ENCODE assay signal across 18 mouse cellular contexts in the genomic region with DNA sequence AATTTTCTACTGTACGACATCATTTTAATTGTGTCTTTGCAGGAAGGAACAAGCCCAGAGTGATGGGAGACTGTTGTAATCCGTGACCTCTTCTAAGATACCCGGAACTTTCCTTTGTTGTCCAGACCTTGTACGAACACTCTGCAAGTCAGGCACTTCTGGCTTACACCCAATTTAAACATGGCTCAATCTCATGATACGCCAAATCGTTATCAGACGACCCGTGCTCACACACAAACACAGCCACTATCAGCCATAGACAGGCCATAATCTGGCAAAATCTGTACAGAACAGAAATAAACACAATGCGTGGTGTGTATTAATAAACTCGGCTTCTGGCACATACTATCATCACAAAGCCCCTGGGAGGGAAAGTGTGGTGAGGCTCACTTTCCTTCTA.
DNase-seq lines count a peak whose midpoint lies in the region; ATAC-seq lines count a peak whose summit lies in the region.
"Had no signal": no experiment of that assay in that cellular context is flagged by ENCODE, and none has a peak within 500 bp of the region (broad histone marks: within the 10 kb centered on the region; RNA-seq: fewer than 3 reads in every experiment).

No protein-coding gene starts in this region.

- no peak for ATAC-seq in kidney, embryonic 16.5 days (ENCODE audit: low FRiP score, low TSS enrichment)
- peak; percentile 63 for ATAC-seq in heart, embryonic 12.5 days (ENCODE audit: insufficient number of reproducible peaks, low FRiP score)
- peak; percentile 13; the same call in 1 of the 2 replicates for ATAC-seq in lung, embryonic 15.5 days (ENCODE audit: borderline replicate concordance, extremely low read depth, low FRiP score, low TSS enrichment)
- no peak for ATAC-seq in forebrain, embryonic 13.5 days
- ATAC-seq: activated CD4-positive, CD25-positive, alpha-beta regulatory T cell, adult 4 months; inflammation-experienced regulatory T-cells, adult 6 months had no signal

- no peak overlapping the region for H3K27ac ChIP-seq in kidney, embryonic 16.5 days (ENCODE audit: low read length)
- no peak overlapping the region for H3K27ac ChIP-seq in heart, embryonic 12.5 days (ENCODE audit: poor library complexity, severe bottlenecking)
- no peak overlapping the region for H3K27ac ChIP-seq in lung, embryonic 15.5 days
- H3K27ac ChIP-seq in forebrain, embryonic 13.5 days, result no peak overlapping the region
- H3K27ac ChIP-seq in hindbrain, embryonic 10.5 days, result no peak overlapping the region
- H3K27ac ChIP-seq: embryonic facial prominence, embryonic 10.5 days; limb, embryonic 13.5 days; neural tube, embryonic 13.5 days; stomach, embryonic 15.5 days had no signal

- DNase-seq in kidney, adult 11 months, result peak; percentile 19
- peak; percentile 39 to 47 for DNase-seq in heart, adult 9 months (ENCODE audit: low spot score in 2 of 2)
- DNase-seq in thymus, postnatal 0 days (ENCODE audit: low spot score), result no peak
- no peak for DNase-seq in hindbrain, embryonic 10.5 days (ENCODE audit: low spot score)
- DNase-seq: cerebellum, postnatal 14 days; retina, postnatal 1 day; thymus, postnatal 4 days had no signal

- 0 out of 2 replicates have a peak, but pooled peaks cover 3% of the 10 kb centered on the region for H3K4me1 ChIP-seq in kidney, embryonic 16.5 days (ENCODE audit: insufficient read depth, low read length)
- H3K4me1 ChIP-seq in heart, embryonic 12.5 days (replicated peaks), result peaks cover 21% of the 10 kb centered on the region
- peaks cover 16% of the 10 kb centered on the region for H3K4me1 ChIP-seq in lung, embryonic 15.5 days
- no peaks in the 10 kb centered on the region for H3K4me1 ChIP-seq in forebrain, embryonic 13.5 days
- no peaks in the 10 kb centered on the region for H3K4me1 ChIP-seq in hindbrain, embryonic 10.5 days (replicated peaks)
- H3K4me1 ChIP-seq: embryonic facial prominence, embryonic 10.5 days; neural tube, embryonic 13.5 days; stomach, embryonic 15.5 days had no signal

- H3K9me3 ChIP-seq in kidney, embryonic 16.5 days (ENCODE audit: low read length), result no peaks in the 10 kb centered on the region
- H3K9me3 ChIP-seq in heart, embryonic 12.5 days (replicated peaks), result no peaks in the 10 kb centered on the region
- no peaks in the 10 kb centered on the region for H3K9me3 ChIP-seq in lung, embryonic 15.5 days
- H3K9me3 ChIP-seq in forebrain, embryonic 13.5 days (replicated peaks), result no peaks in the 10 kb centered on the region
- H3K9me3 ChIP-seq in hindbrain, embryonic 10.5 days, result no peaks in the 10 kb centered on the region
- H3K9me3 ChIP-seq: embryonic facial prominence, embryonic 10.5 days; limb, embryonic 13.5 days; neural tube, embryonic 13.5 days; stomach, embryonic 15.5 days had no signal

- no peak overlapping the region for H3K4me3 ChIP-seq in kidney, embryonic 16.5 days (ENCODE audit: low read length)
- no peak overlapping the region for H3K4me3 ChIP-seq in heart, embryonic 12.5 days
- no peak overlapping the region for H3K4me3 ChIP-seq in lung, embryonic 15.5 days
- no peak overlapping the region for H3K4me3 ChIP-seq in forebrain, embryonic 13.5 days
- no peak overlapping the region for H3K4me3 ChIP-seq in hindbrain, embryonic 10.5 days
- H3K4me3 ChIP-seq: embryonic facial prominence, embryonic 10.5 days; limb, embryonic 13.5 days; neural tube, embryonic 13.5 days; stomach, embryonic 15.5 days had no signal

- no peaks in the 10 kb centered on the region for H3K27me3 ChIP-seq in kidney, embryonic 16.5 days (ENCODE audit: insufficient read depth, low read length)
- H3K27me3 ChIP-seq in heart, embryonic 12.5 days (replicated peaks), result no peaks in the 10 kb centered on the region
- H3K27me3 ChIP-seq in lung, embryonic 15.5 days, result no peaks in the 10 kb centered on the region
- H3K27me3 ChIP-seq in forebrain, embryonic 13.5 days, result no peaks in the 10 kb centered on the region
- H3K27me3 ChIP-seq in hindbrain, embryonic 10.5 days (ENCODE audit: insufficient read depth, poor library complexity, severe bottlenecking), result no peaks in the 10 kb centered on the region
- H3K27me3 ChIP-seq: CH12.LX; limb, embryonic 13.5 days; neural tube, embryonic 13.5 days; stomach, embryonic 15.5 days had no signal

- WGBS in kidney, embryonic 16.5 days, result 48% methylated on average over 10 of the region's 10 CpGs
- WGBS in heart, embryonic 12.5 days, result 42% methylated on average over 10 of the region's 10 CpGs
- 20% methylated on average over 10 of the region's 10 CpGs for WGBS in lung, embryonic 15.5 days
- 84% methylated on average over 10 of the region's 10 CpGs for WGBS in forebrain, embryonic 13.5 days
- WGBS in hindbrain, embryonic 10.5 days, result 86% methylated on average over 10 of the region's 10 CpGs

- no peaks in the 10 kb centered on the region for H3K36me3 ChIP-seq in kidney, embryonic 16.5 days (ENCODE audit: insufficient read depth, low read length)
- no peaks in the 10 kb centered on the region for H3K36me3 ChIP-seq in heart, embryonic 12.5 days
- H3K36me3 ChIP-seq in lung, embryonic 15.5 days, result no peaks in the 10 kb centered on the region
- H3K36me3 ChIP-seq in forebrain, embryonic 13.5 days (ENCODE audit: poor library complexity, severe bottlenecking), result no peaks in the 10 kb centered on the region
- H3K36me3 ChIP-seq in hindbrain, embryonic 10.5 days, result no peaks in the 10 kb centered on the region
- H3K36me3 ChIP-seq: embryonic facial prominence, embryonic 10.5 days; limb, embryonic 13.5 days; neural tube, embryonic 13.5 days; stomach, embryonic 15.5 days had no signal

- H3K9ac ChIP-seq in kidney, embryonic 16.5 days (replicated peaks; ENCODE audit: low read length), result no peak overlapping the region
- no peak overlapping the region for H3K9ac ChIP-seq in heart, embryonic 12.5 days
- no peak overlapping the region for H3K9ac ChIP-seq in lung, embryonic 15.5 days
- H3K9ac ChIP-seq in forebrain, embryonic 13.5 days, result no peak overlapping the region
- H3K9ac ChIP-seq: limb, embryonic 13.5 days; neural tube, embryonic 13.5 days; stomach, embryonic 15.5 days had no signal

- no peak overlapping the region for H3K4me2 ChIP-seq in kidney, embryonic 16.5 days (replicated peaks; ENCODE audit: low read depth, low read length)
- H3K4me2 ChIP-seq in heart, embryonic 12.5 days, result peak overlapping the region; percentile 24; the same call in 1 of the 2 replicates
- H3K4me2 ChIP-seq in lung, embryonic 15.5 days, result no peak overlapping the region
- H3K4me2 ChIP-seq in forebrain, embryonic 13.5 days, result no peak overlapping the region
- H3K4me2 ChIP-seq: limb, embryonic 13.5 days; neural tube, embryonic 13.5 days; stomach, embryonic 15.5 days had no signal

Comparison
In these comparisons a context has a peak if more than half of its experiments do, and no peak if none do; other contexts are left out.
1. DNase-seq: peak in kidney, adult 11 months (single experiment) and heart, adult 9 months (2 of 2); none in thymus, postnatal 0 days (single experiment) and hindbrain, embryonic 10.5 days (single experiment).
2. ATAC-seq: peak in heart, embryonic 12.5 days (single experiment) and lung, embryonic 15.5 days (single experiment); none in kidney, embryonic 16.5 days (single experiment) and forebrain, embryonic 13.5 days (single experiment).